Mouse (Mus musculus) limb, embryonic 15.5 days (tissue): ENCODE results near the gene Fbxo8. TPM values are rescaled to one million over a fixed set of nuclear protein-coding genes. Genes with fewer than 3 reads are reported as not detected.
A peak's percentile ranks its signal among the peaks of the same experiment; 100 is the strongest.

Experiments used
- ATAC-seq: fragments of 200-750 bp; cut with Nextera tagmentation; 2 replicates; pipeline ENCODE4 v1.8.0; 2017; ENCODE audit warnings: low read depth, moderate TSS enrichment; ENCODE audit not compliant: insufficient number of reproducible peaks, low FRiP score, low TSS enrichment
- H3K27ac ChIP-seq: fragments of 300-500 bp; sonication (generic); 2 replicates; pipeline ENCODE4 v1.5.1; 2015; ENCODE audit warnings: moderate library complexity, mild to moderate bottlenecking, inconsistent platforms
- H3K27me3 ChIP-seq: fragments of 300-500 bp; sonication (generic); 2 replicates; pipeline ENCODE4 v1.6.1; 2015; ENCODE audit warnings: inconsistent platforms
- H3K36me3 ChIP-seq: fragments of 300-500 bp; sonication (generic); 2 replicates; pipeline ENCODE4 v1.6.1; 2015; ENCODE audit warnings: inconsistent platforms
- H3K4me1 ChIP-seq: fragments of 300-500 bp; sonication (generic); 2 replicates; pipeline ENCODE4 v1.6.1; 2015; ENCODE audit warnings: inconsistent platforms
- H3K4me2 ChIP-seq: fragments of 300-500 bp; sonication (generic); 2 replicates; pipeline ENCODE4 v1.6.1; 2015; ENCODE audit warnings: mild to moderate bottlenecking, inconsistent platforms
- H3K4me3 ChIP-seq: fragments of 300-500 bp; sonication (generic); 2 replicates; pipeline ENCODE4 v1.5.1; 2015; ENCODE audit warnings: mild to moderate bottlenecking, inconsistent platforms
- H3K9ac ChIP-seq: fragments of 300-500 bp; sonication (generic); 2 replicates; pipeline ENCODE4 v1.6.1; 2015; ENCODE audit warnings: inconsistent platforms
- H3K9me3 ChIP-seq: fragments of 300-500 bp; sonication (generic); 2 replicates; pipeline ENCODE4 v1.6.1; 2016; ENCODE audit warnings: inconsistent platforms
- WGBS: fragments of 180-500 bp; shearing (Covaris S2); methylation state at CpG from one replicate; pipeline ENCODE4 v1.1.7; 2015; 5-methylcytosine and 5-hydroxymethylcytosine counted together
- polyA plus RNA-seq: library from polyadenylated mRNA; unstranded; fragments of >200 nt; fragmentation: Nextera tagmentation; extraction: Ambion mirVana; gene quantifications from 2 replicates; pipeline ENCODE4 v1.2.1, GENCODE M21; 2015

Fbxo8 gene
- polyA plus RNA-seq, 1 experiment from 2014 or later: 43.9 TPM

GRCm38 (mm10) chr8:56552045-56552444, 1.2 kb downstream of the Fbxo8 start:
- peak overlapping the region; percentile 74 for H3K4me3 ChIP-seq
- ATAC-seq: no peak
- 0 out of 2 replicates have a peak overlapping the region, but pooled peaks have one; percentile 52 for H3K9ac ChIP-seq
- no peak overlapping the region for H3K27ac ChIP-seq
- H3K36me3 ChIP-seq: no peaks in the 10 kb centered on the region
- 29% methylated on average over 10 of the region's 10 CpGs for WGBS
- H3K4me1 ChIP-seq: peaks cover 11% of the 10 kb centered on the region
- H3K9me3 ChIP-seq: no peaks in the 10 kb centered on the region
- H3K4me2 ChIP-seq: peak overlapping the region; percentile 53
- no peaks in the 10 kb centered on the region for H3K27me3 ChIP-seq

DNA sequence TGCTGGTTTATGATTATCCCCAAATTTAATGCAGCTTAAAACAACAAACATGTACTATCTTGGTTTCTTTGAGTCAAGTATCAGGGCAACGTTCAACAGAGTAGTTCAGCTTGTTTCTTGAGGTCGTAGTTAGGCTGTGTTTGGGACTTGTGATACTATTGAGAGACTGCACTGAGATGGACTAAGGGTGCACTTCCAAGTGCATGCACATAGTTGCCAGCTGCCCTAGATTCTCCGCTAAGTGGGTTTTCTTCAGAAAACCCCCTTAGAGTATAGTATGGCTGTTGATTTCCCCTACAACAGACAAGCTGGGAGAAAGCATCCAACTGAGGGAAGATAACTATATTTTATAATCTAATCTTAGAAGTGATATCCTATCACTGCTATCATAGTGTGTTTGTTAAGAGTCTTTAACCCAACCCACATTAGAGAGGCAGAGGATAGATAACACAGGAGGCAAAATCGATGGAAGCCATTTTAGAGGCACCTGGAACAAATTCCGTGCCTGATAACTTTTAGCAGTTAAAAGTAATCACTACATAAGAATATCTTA, 1.7 kb downstream of the Fbxo8 start:
- no peaks in the 10 kb centered on the region for H3K27me3 ChIP-seq
- H3K4me2 ChIP-seq: no peak overlapping the region
- no peak overlapping the region for H3K9ac ChIP-seq
- no peak overlapping the region for H3K27ac ChIP-seq
- no peak for ATAC-seq
- WGBS: 67% methylated on average over 5 of the region's 5 CpGs
- no peaks in the 10 kb centered on the region for H3K36me3 ChIP-seq
- H3K4me3 ChIP-seq: no peak overlapping the region
- H3K4me1 ChIP-seq: peaks cover 11% of the 10 kb centered on the region
- H3K9me3 ChIP-seq: no peaks in the 10 kb centered on the region

DNA sequence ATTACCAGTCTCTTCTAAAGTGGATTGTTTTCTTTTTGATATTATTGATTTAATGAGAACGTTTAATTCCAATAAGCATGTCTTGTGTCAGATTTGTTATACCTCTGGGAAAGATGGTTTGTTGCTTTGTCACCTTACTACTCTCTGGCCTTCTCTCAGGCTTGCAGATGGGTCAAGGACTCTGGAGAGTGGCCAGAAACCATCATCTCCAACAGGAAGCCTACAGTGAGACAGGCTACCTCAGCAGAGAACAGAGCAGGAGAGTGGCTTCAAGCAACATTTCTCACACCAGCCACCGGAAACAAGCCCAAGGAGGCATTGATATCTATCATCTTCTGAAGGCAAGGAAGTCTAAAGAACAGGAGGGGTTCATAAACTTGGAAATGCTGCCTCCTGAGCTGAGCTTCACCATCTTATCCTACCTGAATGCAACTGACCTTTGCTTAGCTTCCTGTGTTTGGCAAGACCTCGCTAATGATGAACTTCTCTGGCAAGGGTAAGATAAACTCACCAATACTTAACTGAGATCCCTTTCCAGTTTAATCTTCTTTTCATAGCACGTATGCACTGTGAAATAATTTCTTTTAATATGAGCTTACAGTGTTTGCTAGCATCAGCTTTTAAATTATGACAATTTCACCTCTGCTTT, 13.6 kb downstream of the Fbxo8 start:
- Histone ChIP-seq H3K9me3 (no peaks in the 10 kb centered on the region), H3K4me1 (no peaks in the 10 kb centered on the region), H3K9ac (no peak overlapping the region), H3K27me3 (no peaks in the 10 kb centered on the region), H3K4me2 (no peak overlapping the region), H3K4me3 (no peak overlapping the region), H3K27ac (no peak overlapping the region), H3K36me3 (peaks cover 3% of the 10 kb centered on the region; the same call in 1 of the 2 replicates)
- ATAC-seq: no peak
- WGBS: 80% methylated on average over 4 of the region's 4 CpGs

- Histone ChIP-seq H3K9me3 (no peaks in the 10 kb centered on the region), H3K36me3 (peaks cover 3% of the 10 kb centered on the region; the same call in 1 of the 2 replicates), H3K4me1 (no peaks in the 10 kb centered on the region), H3K4me3 (no peak overlapping the region), H3K27ac (no peak overlapping the region), H3K9ac (no peak overlapping the region), H3K27me3 (no peaks in the 10 kb centered on the region), H3K4me2 (no peak overlapping the region)
- ATAC-seq: no peak
- 95% methylated on average over 9 of the region's 9 CpGs for WGBS
Measured at GRCm38 (mm10) chr8:56566856-56567255, 16.0 kb downstream of the Fbxo8 start.

DNA sequence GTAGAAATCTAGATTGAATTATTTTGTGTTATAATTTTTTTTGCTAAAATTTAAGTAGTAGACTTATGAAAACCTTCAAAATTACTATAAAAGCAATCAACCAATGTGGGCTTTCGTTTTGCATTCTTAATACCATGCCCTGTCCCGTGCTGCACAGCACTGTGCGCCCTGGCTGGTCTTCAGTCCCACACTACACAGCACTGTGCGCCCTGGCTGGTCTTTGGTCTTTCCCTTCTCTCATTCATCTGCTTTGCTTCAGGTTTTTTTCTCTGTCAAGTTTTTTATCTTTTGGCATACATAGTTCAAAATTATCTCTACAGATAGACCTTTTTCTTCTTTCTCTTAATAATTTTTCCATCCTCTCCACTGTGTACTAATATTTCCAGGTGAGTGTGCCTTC, 30.0 kb downstream of the Fbxo8 start:
- 86% methylated on average over 4 of the region's 4 CpGs for WGBS
- Histone ChIP-seq H3K4me1 (no peaks in the 10 kb centered on the region), H3K9ac (no peak overlapping the region), H3K9me3 (no peaks in the 10 kb centered on the region), H3K27ac (no peak overlapping the region), H3K36me3 (no peaks in the 10 kb centered on the region), H3K4me3 (no peak overlapping the region), H3K4me2 (no peak overlapping the region), H3K27me3 (no peaks in the 10 kb centered on the region)
- ATAC-seq: no peak

DNA sequence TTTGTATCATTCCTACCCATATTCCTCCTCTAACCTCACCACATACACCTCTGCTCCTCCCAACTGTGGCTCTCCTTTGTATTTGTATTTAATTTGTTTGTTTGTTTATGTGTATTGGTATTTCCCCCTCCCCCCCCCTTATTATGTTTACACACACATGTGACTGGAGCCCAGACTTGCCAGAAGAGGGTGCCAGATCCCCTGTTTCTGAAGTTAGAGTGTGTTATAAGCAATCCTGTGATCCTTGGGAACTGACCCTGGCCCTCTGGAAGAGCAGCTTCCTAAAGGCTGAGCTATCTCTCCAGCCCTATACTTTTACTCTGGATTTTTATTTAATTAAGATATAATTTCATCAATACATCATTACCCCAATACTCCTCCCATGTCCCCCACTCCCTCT, 32.0 kb downstream of the Fbxo8 start:
- no peak for ATAC-seq
- Histone ChIP-seq H3K9ac (no peak overlapping the region), H3K4me1 (no peaks in the 10 kb centered on the region), H3K27ac (no peak overlapping the region), H3K4me2 (no peak overlapping the region), H3K4me3 (no peak overlapping the region), H3K36me3 (no peaks in the 10 kb centered on the region), H3K27me3 (no peaks in the 10 kb centered on the region), H3K9me3 (no peaks in the 10 kb centered on the region)

GRCm38 (mm10) chr8:56589004-56589403, 38.1 kb downstream of the Fbxo8 start:
- no peaks in the 10 kb centered on the region for H3K9me3 ChIP-seq
- no peak overlapping the region for H3K4me2 ChIP-seq
- H3K4me1 ChIP-seq: no peaks in the 10 kb centered on the region
- no peak overlapping the region for H3K4me3 ChIP-seq
- no peak for ATAC-seq
- 59% methylated on average over 2 of the region's 2 CpGs for WGBS
- no peak overlapping the region for H3K27ac ChIP-seq
- no peak overlapping the region for H3K9ac ChIP-seq
- no peaks in the 10 kb centered on the region for H3K27me3 ChIP-seq
- H3K36me3 ChIP-seq: no peaks in the 10 kb centered on the region

DNA sequence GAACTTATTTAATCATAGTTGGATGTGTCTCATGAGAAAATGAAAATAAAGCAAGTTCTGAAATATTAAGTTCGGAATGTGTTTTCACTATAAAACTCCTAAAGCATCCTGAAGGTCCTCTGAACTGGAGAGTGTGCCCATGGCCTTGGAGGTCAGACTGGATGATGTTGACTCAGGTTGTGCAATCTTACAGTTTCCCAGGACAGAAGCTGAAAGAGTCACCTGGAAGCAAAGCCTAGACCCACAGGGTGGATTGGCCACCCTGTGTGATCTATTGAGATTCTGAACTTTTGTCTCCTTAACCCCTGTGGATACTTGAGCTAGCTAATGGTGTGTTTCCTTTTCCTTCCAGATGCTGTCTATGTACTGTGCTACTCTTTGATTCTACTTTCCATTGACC, 40.2 kb downstream of the Fbxo8 start:
- H3K4me1 ChIP-seq: no peaks in the 10 kb centered on the region
- no peak for ATAC-seq
- H3K27me3 ChIP-seq: no peaks in the 10 kb centered on the region
- H3K9ac ChIP-seq: no peak overlapping the region
- no peak overlapping the region for H3K27ac ChIP-seq
- no peak overlapping the region for H3K4me3 ChIP-seq
- no peak overlapping the region for H3K4me2 ChIP-seq
- no peaks in the 10 kb centered on the region for H3K36me3 ChIP-seq
- WGBS: 88% methylated on average over 1 of the region's 1 CpGs
- no peaks in the 10 kb centered on the region for H3K9me3 ChIP-seq

- Histone ChIP-seq H3K27ac (no peak overlapping the region), H3K36me3 (no peaks in the 10 kb centered on the region), H3K4me1 (no peaks in the 10 kb centered on the region), H3K27me3 (no peaks in the 10 kb centered on the region), H3K4me2 (no peak overlapping the region), H3K4me3 (no peak overlapping the region), H3K9ac (no peak overlapping the region), H3K9me3 (no peaks in the 10 kb centered on the region)
- ATAC-seq: no peak
- WGBS: 97% methylated on average over 5 of the region's 5 CpGs
Measured at GRCm38 (mm10) chr8:56591502-56591901, 40.6 kb downstream of the Fbxo8 start.

GRCm38 (mm10) chr8:56606481-56606880, 55.6 kb downstream of the Fbxo8 start:
- 24% methylated on average over 3 of the region's 3 CpGs for WGBS
- Histone ChIP-seq H3K9me3 (no peaks in the 10 kb centered on the region), H3K4me1 (no peaks in the 10 kb centered on the region), H3K27ac (no peak overlapping the region), H3K27me3 (no peaks in the 10 kb centered on the region), H3K4me3 (no peak overlapping the region), H3K36me3 (no peaks in the 10 kb centered on the region), H3K4me2 (no peak overlapping the region), H3K9ac (no peak overlapping the region)
- ATAC-seq: no peak

DNA sequence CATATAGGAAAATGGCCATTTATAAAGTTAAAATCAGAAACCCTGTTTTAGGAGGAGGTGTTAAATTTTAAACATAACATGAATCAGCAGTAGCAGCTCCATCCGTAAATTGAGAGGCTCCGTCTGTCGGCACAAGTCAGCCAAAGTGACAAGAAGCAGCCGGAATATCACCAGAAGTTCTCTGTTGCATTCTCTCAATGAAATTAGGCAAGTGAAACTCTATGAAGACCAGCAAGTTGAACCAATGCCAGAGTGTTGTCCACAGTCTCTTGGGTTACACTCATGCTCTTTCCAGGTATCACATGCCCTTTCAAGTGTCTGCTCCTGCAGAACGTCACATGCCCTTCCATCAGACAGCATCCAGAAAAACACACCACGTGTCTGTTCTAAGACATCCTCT, 60.8 kb downstream of the Fbxo8 start:
- H3K4me2 ChIP-seq: no peak overlapping the region
- WGBS: 83% methylated on average over 6 of the region's 6 CpGs
- H3K27ac ChIP-seq: no peak overlapping the region
- ATAC-seq: no peak
- no peaks in the 10 kb centered on the region for H3K36me3 ChIP-seq
- no peaks in the 10 kb centered on the region for H3K27me3 ChIP-seq
- no peak overlapping the region for H3K4me3 ChIP-seq
- H3K9ac ChIP-seq: no peak overlapping the region
- H3K4me1 ChIP-seq: 0 out of 2 replicates have a peak, but pooled peaks cover 3% of the 10 kb centered on the region
- no peaks in the 10 kb centered on the region for H3K9me3 ChIP-seq

GRCm38 (mm10) chr8:56614235-56614634, 63.3 kb downstream of the Fbxo8 start:
- 89% methylated on average over 1 of the region's 1 CpGs for WGBS
- no peak for ATAC-seq
- Histone ChIP-seq H3K27me3 (peaks cover 5% of the 10 kb centered on the region; the same call in 1 of the 2 replicates), H3K9ac (no peak overlapping the region), H3K4me2 (no peak overlapping the region), H3K9me3 (no peaks in the 10 kb centered on the region), H3K27ac (no peak overlapping the region), H3K36me3 (no peaks in the 10 kb centered on the region), H3K4me3 (no peak overlapping the region), H3K4me1 (0 out of 2 replicates have a peak, but pooled peaks cover 3% of the 10 kb centered on the region)
